Comparison of ENCODE assay signal across 8 mouse cellular contexts in the genomic region with DNA sequence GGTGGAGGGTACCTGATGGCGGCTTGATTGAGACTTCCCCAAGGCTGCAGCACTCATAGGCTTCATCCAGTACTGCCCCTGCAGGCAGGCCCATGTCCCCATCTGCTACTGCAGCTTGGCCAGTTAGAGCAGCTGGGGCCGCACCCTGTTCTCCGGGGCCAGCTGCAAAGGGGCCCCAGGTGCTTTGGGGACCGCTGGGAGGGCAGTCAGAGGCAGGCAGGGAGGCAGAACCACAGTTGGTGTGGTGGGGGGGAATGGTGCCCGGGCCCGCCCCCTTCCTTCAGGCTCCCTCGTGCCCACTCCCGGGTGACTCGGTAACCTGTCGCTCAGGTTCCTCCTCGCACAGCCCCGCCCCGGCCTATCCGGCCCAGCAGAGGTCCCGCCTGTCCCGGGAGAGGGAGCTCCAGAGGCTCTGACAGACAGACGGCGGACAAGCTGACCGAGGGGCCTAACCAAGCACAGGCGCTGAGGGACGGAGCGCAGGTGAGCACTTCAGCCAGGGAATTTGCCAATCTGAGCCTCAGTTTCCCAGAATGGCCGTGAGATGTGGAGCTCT. TPM values are rescaled to one million over a fixed set of nuclear protein-coding genes. Genes with fewer than 3 reads are reported as not detected.
DNase-seq lines count a peak whose midpoint lies in the region; ATAC-seq and TF ChIP-seq lines count a peak whose summit lies in the region.

A gene (plus strand): TSS at position 305 of the 556 bp plus-strand sequence.

- peaks cover 54% of the 10 kb centered on the region for H3K27me3 ChIP-seq in heart, embryonic 10.5 days (ENCODE audit: insufficient read depth, poor library complexity, severe bottlenecking)
- H3K27me3 ChIP-seq in intestine, postnatal 0 days (replicated peaks; ENCODE audit: control insufficient read depth, insufficient read depth, low read length): no peaks in the 10 kb centered on the region
- H3K27me3 ChIP-seq in liver, embryonic 16.5 days (ENCODE audit: control insufficient read depth, insufficient read depth, low read depth, low read length): no peaks in the 10 kb centered on the region
- H3K27me3 ChIP-seq in neural tube, embryonic 14.5 days (ENCODE audit: control insufficient read depth, insufficient read depth, low read length): no peaks in the 10 kb centered on the region

- peak; percentile 62 for TF ChIP-seq CTCF in intestine, postnatal 0 days (IDR thresholded peaks at IDR 0.05; ENCODE audit: low read depth)

- H3K4me2 ChIP-seq in intestine, postnatal 0 days (replicated peaks; ENCODE audit: low read depth): peak within 1 kb of the TSS; percentile 73
- peak within 1 kb of the TSS; percentile 57 for H3K4me2 ChIP-seq in liver, embryonic 16.5 days (ENCODE audit: low read depth, low read length)
- peak within 1 kb of the TSS; percentile 29; the same call in 1 of the 2 replicates for H3K4me2 ChIP-seq in neural tube, embryonic 14.5 days (ENCODE audit: low read depth, low read length)

- DNase-seq in heart, embryonic 10.5 days (ENCODE audit: low spot score): peak; percentile 76
- no peak for DNase-seq in heart, postnatal 36 days
- no peak for DNase-seq in right cerebral cortex, postnatal 14 days

- H3K4me3 ChIP-seq in heart, embryonic 10.5 days: peak within 1 kb of the TSS; percentile 52
- peak within 1 kb of the TSS; percentile 57 for H3K4me3 ChIP-seq in intestine, postnatal 0 days (ENCODE audit: low read depth, low read length)
- peak within 1 kb of the TSS; percentile 50 for H3K4me3 ChIP-seq in liver, embryonic 16.5 days (ENCODE audit: low read depth, low read length)
- no peak within 1 kb of the TSS for H3K4me3 ChIP-seq in neural tube, embryonic 14.5 days (ENCODE audit: low read depth, low read length)

- peak within 1 kb of the TSS; percentile 67; the same call in 1 of the 2 replicates for H3K27ac ChIP-seq in heart, embryonic 10.5 days
- peak within 1 kb of the TSS; percentile 98 for H3K27ac ChIP-seq in intestine, postnatal 0 days (ENCODE audit: low read depth, low read length)
- H3K27ac ChIP-seq in liver, embryonic 16.5 days (ENCODE audit: low read length): peak within 1 kb of the TSS; percentile 89
- no peak within 1 kb of the TSS for H3K27ac ChIP-seq in neural tube, embryonic 14.5 days (ENCODE audit: low read depth, low read length)

- 4% methylated on average over 23 of the region's 23 CpGs for WGBS in heart, embryonic 10.5 days
- WGBS in intestine, postnatal 0 days: 3% methylated on average over 23 of the region's 23 CpGs
- 6% methylated on average over 23 of the region's 23 CpGs for WGBS in liver, embryonic 16.5 days (ENCODE audit: insufficient replicate concordance)
- 2% methylated on average over 23 of the region's 23 CpGs for WGBS in neural tube, embryonic 14.5 days

- peak; percentile 57; the same call in 1 of the 2 replicates for ATAC-seq in erythroid progenitor cell, adult 5-6 weeks (replicated peaks; ENCODE audit: low FRiP score, poor library complexity, severe bottlenecking)
- peak; percentile 82 for ATAC-seq in intestine, postnatal 0 days
- ATAC-seq in liver, embryonic 16.5 days (ENCODE audit: low read depth): peak; percentile 58
- ATAC-seq in neural tube, embryonic 14.5 days (ENCODE audit: low read depth): no peak; the same call in 1 of the 2 replicates
- ATAC-seq in cerebellum, adult (ENCODE audit: insufficient number of reproducible peaks, low FRiP score, low TSS enrichment): no peak

- peak within 1 kb of the TSS; percentile 82 for H3K9ac ChIP-seq in intestine, postnatal 0 days (ENCODE audit: low read depth, low read length)
- H3K9ac ChIP-seq in liver, embryonic 16.5 days (ENCODE audit: low read depth, low read length): peak within 1 kb of the TSS; percentile 58
- 0 out of 2 replicates have a peak within 1 kb of the TSS, but pooled peaks have one; percentile 0 for H3K9ac ChIP-seq in neural tube, embryonic 14.5 days (replicated peaks; ENCODE audit: low read depth, low read length)

- no peaks in the 10 kb centered on the region for H3K9me3 ChIP-seq in heart, embryonic 10.5 days
- H3K9me3 ChIP-seq in intestine, postnatal 0 days (ENCODE audit: control insufficient read depth): no peaks in the 10 kb centered on the region
- H3K9me3 ChIP-seq in liver, embryonic 16.5 days (replicated peaks; ENCODE audit: control insufficient read depth, low read length): no peaks in the 10 kb centered on the region
- no peaks in the 10 kb centered on the region for H3K9me3 ChIP-seq in neural tube, embryonic 14.5 days (ENCODE audit: control insufficient read depth, low read length)

- peaks cover 31% of the 10 kb centered on the region for H3K4me1 ChIP-seq in heart, embryonic 10.5 days
- H3K4me1 ChIP-seq in intestine, postnatal 0 days (replicated peaks; ENCODE audit: control insufficient read depth, insufficient read depth, low read length): peaks cover 19% of the 10 kb centered on the region; the same call in 1 of the 2 replicates
- peaks cover 14% of the 10 kb centered on the region for H3K4me1 ChIP-seq in liver, embryonic 16.5 days (ENCODE audit: control insufficient read depth, low read depth, low read length)
- no peaks in the 10 kb centered on the region for H3K4me1 ChIP-seq in neural tube, embryonic 14.5 days (ENCODE audit: control insufficient read depth, insufficient read depth, low read length)

- intact Hi-C loops in heart, postnatal 36 days (cut with DNase I): no loop called here

- peaks cover 16% of the 10 kb centered on the region for H3K36me3 ChIP-seq in heart, embryonic 10.5 days
- peaks cover 24% of the 10 kb centered on the region; the same call in 1 of the 2 replicates for H3K36me3 ChIP-seq in intestine, postnatal 0 days (ENCODE audit: control insufficient read depth, insufficient read depth)
- H3K36me3 ChIP-seq in liver, embryonic 16.5 days (ENCODE audit: control insufficient read depth, insufficient read depth): peaks cover 3% of the 10 kb centered on the region; the same call in 1 of the 2 replicates
- peaks cover 13% of the 10 kb centered on the region; the same call in 1 of the 2 replicates for H3K36me3 ChIP-seq in neural tube, embryonic 14.5 days (ENCODE audit: control insufficient read depth, insufficient read depth, low read length)

RNA-seq across cellular contexts. Expression of the gene that starts here (rescaled TPM):
- 3.1 and 8.2 TPM in 2 replicates for polyA plus RNA-seq in heart, embryonic 10.5 days (2016; fragmentation: Nextera tagmentation; extraction: Ambion mirVana)
- total RNA-seq in heart, postnatal 36 days (2021): 1 to 10 TPM; 3.3 to 3.7 TPM
- total RNA-seq in erythroid progenitor cell, adult 5-6 weeks (2015; ENCODE audit: low replicate concordance): not detected in 2 replicates
- 1.4 TPM in 1 of 2 replicates, not detected in the other for total RNA-seq in erythroid progenitor cell, adult 5-6 weeks (2017; ENCODE audit: low replicate concordance)
- 234 and 248 TPM in 2 replicates for polyA plus RNA-seq in intestine, postnatal 0 days (2015; fragmentation: Nextera tagmentation; extraction: Ambion mirVana)
- polyA plus RNA-seq in liver, embryonic 16.5 days (2015; fragmentation: Nextera tagmentation; extraction: Ambion mirVana): 26.0 and 34.0 TPM in 2 replicates
- polyA plus RNA-seq in neural tube, embryonic 14.5 days (2014; fragmentation: Nextera tagmentation; extraction: Ambion mirVana): 0.33 and 0.51 TPM in 2 replicates

Comparison
In these comparisons a context has a peak if more than half of its experiments do, and no peak if none do; other contexts are left out.
1. ATAC-seq: peak in erythroid progenitor cell, adult 5-6 weeks (single experiment), intestine, postnatal 0 days (single experiment) and liver, embryonic 16.5 days (single experiment); none in neural tube, embryonic 14.5 days (single experiment) and cerebellum, adult (single experiment).
2. H3K9ac ChIP-seq: peak in every context shown above with its lines; median percentile 82 in intestine, postnatal 0 days; 58 in liver, embryonic 16.5 days; 0 in neural tube, embryonic 14.5 days.
3. Peak in every context shown above with its lines, with median percentiles within 50 percentile points of each other: H3K4me2 ChIP-seq.